Comparison of ENCODE assay signal across 7 mouse cellular contexts in the genomic region with DNA sequence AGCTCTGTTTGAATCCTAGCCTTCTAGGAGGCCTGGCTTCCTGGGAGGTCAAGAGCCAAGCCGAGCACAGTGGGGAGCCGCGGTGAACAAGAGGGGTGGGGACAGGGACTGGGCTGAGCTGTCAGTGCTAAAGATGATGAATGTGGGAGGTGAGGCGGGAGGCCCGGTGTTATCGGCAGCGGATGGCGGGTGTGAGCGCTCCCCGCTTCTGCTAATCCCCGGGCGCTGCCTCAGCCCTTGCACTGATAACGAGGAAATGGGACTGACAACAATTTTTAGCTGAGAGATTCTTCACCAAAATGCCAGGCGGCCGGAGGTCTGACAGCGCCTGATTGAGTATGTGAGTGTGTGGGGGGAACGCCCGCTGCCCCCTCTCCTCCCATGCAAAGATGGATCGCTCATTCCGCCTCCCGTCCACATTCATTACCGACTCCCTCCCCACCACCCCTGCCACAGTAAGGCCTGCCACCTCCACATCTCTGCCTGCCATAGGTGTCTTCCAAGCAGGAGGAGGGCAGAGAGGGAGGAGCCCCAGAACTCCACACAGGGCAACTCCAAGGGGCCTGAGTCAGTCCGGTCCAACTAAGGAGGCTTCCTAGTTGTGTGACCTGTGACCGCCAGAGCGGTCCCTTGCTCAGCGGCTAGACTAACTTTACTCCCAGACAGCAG.
DNase-seq lines count a peak whose midpoint lies in the region; ATAC-seq and TF ChIP-seq lines count a peak whose summit lies in the region.

No protein-coding gene starts in this region.

- H3K9ac ChIP-seq in midbrain, postnatal 0 days (replicated peaks; ENCODE audit: low read length, poor library complexity, severe bottlenecking), result no peak overlapping the region
- no peak overlapping the region for H3K9ac ChIP-seq in forebrain, embryonic 13.5 days

- no peak overlapping the region for H3K4me2 ChIP-seq in midbrain, postnatal 0 days (ENCODE audit: low read depth, low read length, poor library complexity, severe bottlenecking)
- H3K4me2 ChIP-seq in forebrain, embryonic 13.5 days, result peak overlapping the region; percentile 21

- H3K4me3 ChIP-seq in midbrain, embryonic 10.5 days, result peak overlapping the region; percentile 23
- H3K4me3 ChIP-seq in midbrain, postnatal 0 days (ENCODE audit: low read depth, low read length), result no peak overlapping the region
- no peak overlapping the region for H3K4me3 ChIP-seq in forebrain, embryonic 13.5 days

- DNase-seq in midbrain, embryonic 10.5 days (ENCODE audit: low spot score), result no peak
- no peak for DNase-seq in midbrain, postnatal 0 days (ENCODE audit: low spot score)
- no peak for DNase-seq in frontal cortex, postnatal 14 days (ENCODE audit: low spot score in 2 of 2)
- DNase-seq in adrenal gland, postnatal 25 days, result no peak
- no peak for DNase-seq in layer of hippocampus, adult 8-10 months (ENCODE audit: low spot score in 2 of 2)

- peaks cover 51% of the 10 kb centered on the region for H3K4me1 ChIP-seq in midbrain, embryonic 10.5 days
- H3K4me1 ChIP-seq in midbrain, postnatal 0 days (ENCODE audit: insufficient read depth, low read length), result 0 out of 2 replicates have a peak, but pooled peaks cover 4% of the 10 kb centered on the region
- H3K4me1 ChIP-seq in forebrain, embryonic 13.5 days, result peaks cover 19% of the 10 kb centered on the region

- peak overlapping the region; percentile 4; the same call in 1 of the 2 replicates for H3K27ac ChIP-seq in midbrain, embryonic 10.5 days (replicated peaks)
- H3K27ac ChIP-seq in midbrain, postnatal 0 days (ENCODE audit: low read depth, low read length), result no peak overlapping the region
- H3K27ac ChIP-seq in forebrain, embryonic 13.5 days, result no peak overlapping the region

- 0 out of 2 replicates have a peak, but pooled peaks cover 4% of the 10 kb centered on the region for H3K36me3 ChIP-seq in midbrain, embryonic 10.5 days
- H3K36me3 ChIP-seq in midbrain, postnatal 0 days (ENCODE audit: insufficient read depth, low read length), result no peaks in the 10 kb centered on the region
- H3K36me3 ChIP-seq in forebrain, embryonic 13.5 days (ENCODE audit: poor library complexity, severe bottlenecking), result no peaks in the 10 kb centered on the region

- no peaks in the 10 kb centered on the region; the same call in 1 of the 2 replicates for H3K9me3 ChIP-seq in midbrain, embryonic 10.5 days (replicated peaks)
- no peaks in the 10 kb centered on the region for H3K9me3 ChIP-seq in midbrain, postnatal 0 days (ENCODE audit: low read length)
- no peaks in the 10 kb centered on the region for H3K9me3 ChIP-seq in forebrain, embryonic 13.5 days (replicated peaks)

- no peak for ATAC-seq in midbrain, postnatal 0 days (ENCODE audit: low FRiP score)
- ATAC-seq in forebrain, embryonic 13.5 days, result no peak
- peak; percentile 85 for ATAC-seq in megakaryocyte-erythroid progenitor cell, adult 5-6 weeks (replicated peaks; ENCODE audit: low FRiP score, low TSS enrichment, poor library complexity, severe bottlenecking)

- peaks cover 97% of the 10 kb centered on the region for H3K27me3 ChIP-seq in midbrain, embryonic 10.5 days (ENCODE audit: low read depth, poor library complexity, severe bottlenecking)
- H3K27me3 ChIP-seq in midbrain, postnatal 0 days (ENCODE audit: insufficient read depth, low read length), result peaks cover 16% of the 10 kb centered on the region
- H3K27me3 ChIP-seq in forebrain, embryonic 13.5 days, result peaks cover 51% of the 10 kb centered on the region

- no peak for TF ChIP-seq CTCF in midbrain, postnatal 0 days (IDR thresholded peaks at IDR 0.05)

- 8% methylated on average over 26 of the region's 26 CpGs for WGBS in midbrain, embryonic 10.5 days
- WGBS in midbrain, postnatal 0 days, result 9% methylated on average over 25 of the region's 26 CpGs
- WGBS in forebrain, embryonic 13.5 days, result 3% methylated on average over 26 of the region's 26 CpGs
